Mouse (Mus musculus) neural tube, embryonic 12.5 days (tissue): Measurements from ENCODE around the gene Mapk1ip1l. TPM values are rescaled to one million over a fixed set of nuclear protein-coding genes. Genes with fewer than 3 reads are reported as not detected.

Experiments used
- ATAC-seq: fragments of 200-750 bp; cut with Nextera tagmentation; 2 replicates; pipeline ENCODE4 v1.8.0; 2017; ENCODE audit warnings: low read depth, mild to moderate bottlenecking, moderate TSS enrichment, moderate library complexity; ENCODE audit not compliant: low FRiP score
- H3K27ac ChIP-seq: fragments of 300-500 bp; sonication (generic); 2 replicates; pipeline ENCODE4 v1.5.1; 2016
- H3K27me3 ChIP-seq: fragments of 300-500 bp; sonication (generic); replicated peaks from 2 replicates; pipeline ENCODE4 v1.6.1; 2016; ENCODE audit warnings: mild to moderate bottlenecking
- H3K36me3 ChIP-seq: fragments of 300-500 bp; sonication (generic); 2 replicates; pipeline ENCODE4 v1.6.1; 2016; ENCODE audit warnings: mild to moderate bottlenecking
- H3K4me1 ChIP-seq: fragments of 300-500 bp; sonication (generic); 2 replicates; pipeline ENCODE4 v1.6.1; 2016
- H3K4me2 ChIP-seq: fragments of 300-500 bp; sonication (generic); replicated peaks from 2 replicates; pipeline ENCODE4 v1.6.1; 2016; ENCODE audit warnings: mild to moderate bottlenecking
- H3K4me3 ChIP-seq: fragments of 300-500 bp; sonication (generic); 2 replicates; pipeline ENCODE4 v1.5.1; 2016
- H3K9ac ChIP-seq: fragments of 300-500 bp; sonication (generic); 2 replicates; pipeline ENCODE4 v1.6.1; 2016; ENCODE audit warnings: mild to moderate bottlenecking
- H3K9me3 ChIP-seq: fragments of 300-500 bp; sonication (generic); 2 replicates; pipeline ENCODE4 v1.6.1; 2016; ENCODE audit warnings: mild to moderate bottlenecking
- WGBS: fragments of 180-500 bp; shearing (Covaris S2); methylation state at CpG from one replicate; pipeline ENCODE4 v1.1.7; 2016; 5-methylcytosine and 5-hydroxymethylcytosine counted together
- polyA plus RNA-seq: library from polyadenylated mRNA; unstranded; fragments of >200 nt; fragmentation: Nextera tagmentation; extraction: Ambion mirVana; gene quantifications from 2 replicates; pipeline ENCODE4 v1.2.1, GENCODE M21; 2016

Gene Mapk1ip1l
- polyA plus RNA-seq, 1 experiment from 2014 or later, result 74.9 TPM

DNA sequence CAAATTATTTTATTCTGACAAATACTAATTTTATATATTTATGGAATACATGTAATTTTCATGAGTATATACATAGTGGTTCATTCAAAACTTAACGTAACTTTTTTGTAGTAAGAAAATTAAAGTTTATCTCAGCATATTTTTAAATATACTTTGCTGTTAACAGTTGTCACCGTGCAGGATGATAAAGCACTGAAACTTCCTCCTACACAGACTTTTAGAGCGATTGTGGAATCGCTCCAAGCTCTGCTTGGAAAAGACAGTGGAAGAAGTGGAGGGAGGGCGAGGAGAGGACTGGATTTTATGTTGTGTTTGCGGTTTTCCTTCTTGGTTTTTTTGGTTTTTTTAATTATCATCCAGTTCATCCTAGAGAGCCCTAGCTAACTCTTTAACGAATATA, 14.5 kb upstream of the Mapk1ip1l start:
- no peak for ATAC-seq
- no peak overlapping the region for H3K4me3 ChIP-seq

DNA sequence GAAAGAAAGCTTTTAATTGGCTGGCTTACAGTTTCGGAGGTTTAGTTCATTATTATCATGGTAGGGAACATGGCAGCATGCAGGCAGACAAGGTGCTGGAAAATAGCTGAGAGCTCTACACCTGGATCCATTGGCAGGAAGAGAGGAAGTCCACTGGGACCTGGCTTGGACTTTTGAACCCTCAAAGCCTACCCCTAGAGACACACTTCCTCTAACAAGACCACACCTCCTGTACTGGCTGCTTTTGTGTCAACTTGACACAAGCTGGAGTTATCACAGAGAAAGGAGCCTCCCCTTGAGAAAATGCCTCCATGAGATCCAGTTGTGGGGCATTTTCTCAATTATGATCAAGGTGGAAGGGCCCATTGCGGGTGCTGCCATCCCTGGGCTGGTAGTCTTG, 12.8 kb upstream of the Mapk1ip1l start:
- WGBS, result 97% methylated on average over 2 of the region's 2 CpGs
- Histone ChIP-seq H3K36me3 (peaks cover 5% of the 10 kb centered on the region; the same call in 1 of the 2 replicates), H3K9me3 (no peaks in the 10 kb centered on the region), H3K4me2 (no peak overlapping the region), H3K9ac (no peak overlapping the region), H3K27ac (no peak overlapping the region), H3K4me1 (no peaks in the 10 kb centered on the region), H3K4me3 (no peak overlapping the region), H3K27me3 (no peaks in the 10 kb centered on the region)
- ATAC-seq, result no peak

More for the DNA sequence above, 14.5 kb upstream of the Mapk1ip1l start:
- Histone ChIP-seq H3K4me2 (no peak overlapping the region), H3K4me1 (no peaks in the 10 kb centered on the region), H3K36me3 (no peaks in the 10 kb centered on the region), H3K9ac (no peak overlapping the region), H3K27ac (no peak overlapping the region), H3K9me3 (no peaks in the 10 kb centered on the region), H3K27me3 (no peaks in the 10 kb centered on the region)
- 94% methylated on average over 7 of the region's 7 CpGs for WGBS

DNA sequence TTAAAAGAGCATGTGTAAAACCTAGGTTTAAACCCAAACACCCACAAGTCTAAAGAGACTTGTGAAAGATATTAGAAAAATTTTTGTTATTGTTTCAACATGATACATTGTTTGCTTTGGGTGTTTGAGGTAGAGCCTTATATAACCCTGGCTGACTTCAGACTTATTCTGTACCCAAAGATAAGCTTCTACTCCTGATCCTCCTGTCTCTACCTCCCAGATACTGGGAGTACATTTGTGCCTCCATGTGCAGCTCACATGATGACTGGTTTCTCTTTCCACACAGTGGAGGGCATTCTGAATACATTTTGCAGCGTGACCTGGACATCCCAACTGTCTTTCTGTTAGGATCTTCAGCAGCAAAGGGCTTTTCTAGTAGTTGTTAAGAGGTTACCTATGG, 11.9 kb upstream of the Mapk1ip1l start:
- Histone ChIP-seq H3K4me3 (no peak overlapping the region), H3K4me2 (no peak overlapping the region), H3K4me1 (no peaks in the 10 kb centered on the region), H3K36me3 (peaks cover 9% of the 10 kb centered on the region; the same call in 1 of the 2 replicates), H3K9me3 (no peaks in the 10 kb centered on the region), H3K9ac (no peak overlapping the region), H3K27me3 (no peaks in the 10 kb centered on the region), H3K27ac (no peak overlapping the region)
- 91% methylated on average over 1 of the region's 1 CpGs for WGBS
- ATAC-seq, result no peak

DNA sequence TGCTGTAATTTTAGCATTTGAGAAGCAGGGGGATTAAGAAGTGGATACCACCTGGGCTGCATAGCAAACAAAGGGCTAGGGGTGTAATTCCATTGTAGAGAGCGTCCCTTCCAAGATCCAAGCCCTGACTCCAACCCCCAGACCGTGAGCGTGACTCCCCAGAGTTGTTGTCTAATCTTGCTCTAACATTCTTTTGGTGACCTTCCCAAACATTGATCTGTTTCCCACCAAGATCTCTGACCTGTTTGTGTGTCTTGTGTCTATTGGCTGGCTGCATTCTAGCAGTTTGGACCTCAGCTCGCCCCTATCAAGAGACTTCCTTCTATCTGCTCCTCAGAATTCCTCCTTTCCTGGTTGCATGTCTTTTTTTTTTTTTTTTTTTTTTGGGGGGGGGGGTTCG, 11.0 kb upstream of the Mapk1ip1l start:
- peaks cover 9% of the 10 kb centered on the region; the same call in 1 of the 2 replicates for H3K36me3 ChIP-seq
- no peaks in the 10 kb centered on the region for H3K27me3 ChIP-seq
- H3K4me3 ChIP-seq, result no peak overlapping the region
- H3K9me3 ChIP-seq, result no peaks in the 10 kb centered on the region
- no peaks in the 10 kb centered on the region for H3K4me1 ChIP-seq
- no peak overlapping the region for H3K9ac ChIP-seq
- 96% methylated on average over 5 of the region's 5 CpGs for WGBS
- H3K4me2 ChIP-seq, result no peak overlapping the region
- H3K27ac ChIP-seq, result no peak overlapping the region
- no peak for ATAC-seq

DNA sequence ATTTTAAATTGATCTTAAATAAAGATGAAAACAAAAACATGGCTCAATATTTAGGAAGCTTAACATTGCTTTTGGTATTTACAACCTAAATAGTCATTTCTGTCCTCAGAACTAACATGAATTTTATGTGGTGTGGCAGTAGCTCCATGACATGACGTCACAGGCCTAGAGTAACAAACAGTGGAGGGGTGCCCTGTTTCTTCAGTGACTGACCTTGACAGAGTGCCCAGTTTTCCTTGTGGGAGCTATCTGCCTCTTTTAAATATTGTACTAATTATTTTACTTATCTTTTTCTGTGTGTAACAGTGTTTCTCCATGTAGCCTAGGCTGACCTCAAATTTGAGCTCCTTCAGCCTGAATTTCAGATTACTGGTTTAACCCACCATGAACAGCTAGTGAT, 6.3 kb upstream of the Mapk1ip1l start:
- no peaks in the 10 kb centered on the region for H3K9me3 ChIP-seq
- ATAC-seq, result no peak
- H3K4me1 ChIP-seq, result no peaks in the 10 kb centered on the region
- WGBS, result 88% methylated on average over 1 of the region's 1 CpGs
- H3K9ac ChIP-seq, result no peak overlapping the region
- H3K36me3 ChIP-seq, result peaks cover 9% of the 10 kb centered on the region; the same call in 1 of the 2 replicates
- H3K4me3 ChIP-seq, result no peak overlapping the region
- H3K27me3 ChIP-seq, result no peaks in the 10 kb centered on the region
- no peak overlapping the region for H3K27ac ChIP-seq
- no peak overlapping the region for H3K4me2 ChIP-seq

DNA sequence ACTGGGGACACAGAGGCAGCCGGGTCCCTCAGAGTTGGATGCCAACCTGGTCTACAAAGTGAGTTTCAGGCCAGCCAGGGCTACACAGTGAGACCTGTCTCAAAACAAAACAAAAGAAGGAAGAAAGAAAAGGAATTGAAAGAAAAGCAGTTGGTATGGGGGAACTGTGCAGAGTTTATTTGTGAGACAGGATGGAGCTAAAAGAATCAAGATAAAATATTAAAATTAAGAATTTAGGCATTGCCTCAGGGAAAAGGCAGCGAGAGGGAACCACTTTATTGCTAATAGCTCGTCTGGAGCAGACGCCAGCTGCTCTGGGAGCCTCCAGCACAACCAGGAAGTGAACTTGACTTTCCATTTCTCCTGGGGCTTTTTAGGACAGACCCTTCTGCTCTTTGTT, 3.9 kb upstream of the Mapk1ip1l start:
- Histone ChIP-seq H3K9ac (no peak overlapping the region), H3K36me3 (peaks cover 9% of the 10 kb centered on the region; the same call in 1 of the 2 replicates), H3K4me2 (no peak overlapping the region), H3K9me3 (no peaks in the 10 kb centered on the region), H3K27me3 (no peaks in the 10 kb centered on the region), H3K27ac (no peak overlapping the region), H3K4me3 (no peak overlapping the region), H3K4me1 (no peaks in the 10 kb centered on the region)
- WGBS, result 45% methylated on average over 4 of the region's 4 CpGs
- ATAC-seq, result no peak

DNA sequence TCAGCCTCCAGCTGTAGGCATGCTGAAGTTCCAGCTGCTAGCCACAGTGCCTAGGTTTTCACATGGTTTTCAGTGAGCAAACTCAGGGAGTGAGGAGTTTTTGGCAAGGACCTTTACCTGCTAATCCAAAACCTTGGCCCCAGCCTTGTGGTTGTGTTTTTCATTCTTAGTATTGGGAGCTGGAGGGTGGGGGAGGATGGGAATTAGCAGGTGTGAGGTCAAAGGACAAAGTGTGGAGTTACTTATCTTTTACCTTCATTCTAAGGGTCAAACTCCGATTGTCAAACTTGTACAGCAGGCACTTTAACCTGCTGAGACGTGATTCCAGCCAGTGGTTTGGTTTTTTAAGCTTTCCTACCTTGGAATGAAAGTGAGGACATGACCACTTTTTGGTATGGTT, 1.8 kb upstream of the Mapk1ip1l start:
- 85% methylated on average over 2 of the region's 2 CpGs for WGBS
- Histone ChIP-seq H3K9ac (no peak overlapping the region), H3K9me3 (no peaks in the 10 kb centered on the region)

DNA sequence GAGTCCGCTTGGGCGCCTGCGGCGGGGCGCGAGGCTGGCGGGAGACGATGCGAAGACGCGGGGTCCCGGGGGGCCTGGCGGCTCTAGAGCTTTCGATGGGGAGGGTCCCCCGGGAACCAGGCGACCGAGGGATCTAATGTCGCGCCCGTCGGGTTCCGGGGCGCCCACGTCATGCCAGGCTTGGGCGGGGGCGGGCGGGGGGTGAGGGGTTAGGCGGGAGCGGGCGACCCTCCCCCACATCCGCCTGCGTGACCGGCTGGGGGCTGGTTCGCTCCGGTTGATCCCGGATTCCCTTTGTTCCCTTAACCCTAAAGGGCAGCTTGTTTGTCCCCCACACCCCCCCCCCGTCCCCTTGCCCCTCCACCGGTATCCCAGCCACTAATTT, 334 bp downstream of the Mapk1ip1l start:
- Histone ChIP-seq H3K27ac (peak overlapping the region; percentile 99), H3K9me3 (no peaks in the 10 kb centered on the region), H3K4me1 (peaks cover 17% of the 10 kb centered on the region), H3K4me3 (peak overlapping the region; percentile 96), H3K4me2 (peak overlapping the region; percentile 82), H3K9ac (peak overlapping the region; percentile 95), H3K27me3 (no peaks in the 10 kb centered on the region), H3K36me3 (0 out of 2 replicates have a peak, but pooled peaks cover 4% of the 10 kb centered on the region)
- WGBS, result under 1% methylated on average over 38 of the region's 38 CpGs
- peak; percentile 88 for ATAC-seq

More for the DNA sequence above, 1.8 kb upstream of the Mapk1ip1l start:
- H3K27ac ChIP-seq, result no peak overlapping the region
- peaks cover 13% of the 10 kb centered on the region for H3K4me1 ChIP-seq
- no peaks in the 10 kb centered on the region for H3K36me3 ChIP-seq
- ATAC-seq, result no peak
- no peak overlapping the region for H3K4me2 ChIP-seq
- no peaks in the 10 kb centered on the region for H3K27me3 ChIP-seq
- no peak overlapping the region for H3K4me3 ChIP-seq

DNA sequence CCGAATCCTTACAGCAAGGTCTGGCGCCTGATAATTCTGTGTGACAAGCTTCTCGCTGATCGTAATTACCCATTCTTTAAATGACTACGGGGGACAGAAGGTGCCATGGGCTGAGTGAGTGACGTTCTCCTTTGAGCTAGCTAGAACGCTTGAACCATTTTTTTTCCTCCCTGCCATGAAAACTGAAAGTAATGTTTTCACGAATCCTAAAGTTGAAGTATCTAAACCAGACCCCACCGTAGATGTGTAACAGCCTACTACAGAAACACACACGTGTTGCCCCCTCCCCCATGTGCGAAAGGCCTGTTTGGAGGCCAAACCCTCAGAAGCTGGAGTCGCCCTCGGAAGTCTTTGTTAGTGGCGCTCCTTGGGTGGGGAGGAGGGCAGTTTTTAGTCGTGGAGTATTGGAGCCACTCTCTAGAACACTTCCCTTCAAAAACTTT, 774 bp downstream of the Mapk1ip1l start:
- Histone ChIP-seq H3K27ac (peak overlapping the region; percentile 99), H3K4me3 (peak overlapping the region; percentile 96), H3K27me3 (no peaks in the 10 kb centered on the region), H3K4me1 (peaks cover 17% of the 10 kb centered on the region), H3K9me3 (no peaks in the 10 kb centered on the region), H3K9ac (peak overlapping the region; percentile 95), H3K36me3 (0 out of 2 replicates have a peak, but pooled peaks cover 4% of the 10 kb centered on the region), H3K4me2 (peak overlapping the region; percentile 82)
- WGBS, result under 1% methylated on average over 15 of the region's 15 CpGs
- peak; percentile 55 for ATAC-seq

DNA sequence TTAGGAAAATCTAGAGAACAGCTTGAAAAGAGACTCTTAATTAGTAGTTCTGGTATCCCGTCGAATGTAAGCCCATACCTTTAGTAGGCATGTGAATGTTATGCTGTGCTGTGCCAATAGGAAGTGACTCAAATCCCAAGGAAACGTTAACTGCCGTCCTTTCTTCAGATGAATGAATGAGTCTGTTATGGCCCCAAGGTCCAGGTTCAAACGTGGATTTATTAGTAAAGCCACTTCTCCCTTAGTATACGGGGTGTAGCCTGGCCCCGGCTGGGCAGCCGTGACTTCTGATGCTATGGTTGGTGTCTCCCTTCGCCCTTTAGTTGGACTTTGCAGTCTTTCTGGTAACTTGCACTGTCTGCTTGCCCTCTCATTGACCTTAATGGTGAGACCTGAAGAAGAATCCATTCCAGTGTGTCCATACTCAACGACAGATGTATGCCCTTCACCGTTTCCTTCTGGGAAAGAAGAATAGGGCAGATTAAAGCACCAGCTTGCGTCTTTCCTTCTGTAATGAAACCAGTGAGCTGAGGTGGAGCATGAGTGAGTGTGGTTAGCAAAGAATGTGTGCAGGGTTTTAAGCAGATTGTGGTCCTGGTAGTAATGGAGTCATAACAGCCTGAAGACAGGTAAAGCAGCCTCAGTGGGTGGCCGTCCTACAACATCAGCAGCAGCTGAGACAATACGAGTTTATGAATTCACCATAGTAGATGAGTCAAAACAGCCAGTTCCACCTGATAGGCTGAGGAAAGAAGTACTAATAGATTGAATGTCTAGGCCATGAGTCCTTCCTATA, 5.0 kb downstream of the Mapk1ip1l start:
- peaks cover 8% of the 10 kb centered on the region; the same call in 1 of the 2 replicates for H3K36me3 ChIP-seq
- no peak for ATAC-seq
- H3K27me3 ChIP-seq, result no peaks in the 10 kb centered on the region
- H3K4me1 ChIP-seq, result peaks cover 17% of the 10 kb centered on the region
- H3K27ac ChIP-seq, result no peak overlapping the region
- 85% methylated on average over 14 of the region's 14 CpGs for WGBS
- H3K4me2 ChIP-seq, result no peak overlapping the region
- no peak overlapping the region for H3K4me3 ChIP-seq
- H3K9me3 ChIP-seq, result no peaks in the 10 kb centered on the region
- no peak overlapping the region for H3K9ac ChIP-seq

DNA sequence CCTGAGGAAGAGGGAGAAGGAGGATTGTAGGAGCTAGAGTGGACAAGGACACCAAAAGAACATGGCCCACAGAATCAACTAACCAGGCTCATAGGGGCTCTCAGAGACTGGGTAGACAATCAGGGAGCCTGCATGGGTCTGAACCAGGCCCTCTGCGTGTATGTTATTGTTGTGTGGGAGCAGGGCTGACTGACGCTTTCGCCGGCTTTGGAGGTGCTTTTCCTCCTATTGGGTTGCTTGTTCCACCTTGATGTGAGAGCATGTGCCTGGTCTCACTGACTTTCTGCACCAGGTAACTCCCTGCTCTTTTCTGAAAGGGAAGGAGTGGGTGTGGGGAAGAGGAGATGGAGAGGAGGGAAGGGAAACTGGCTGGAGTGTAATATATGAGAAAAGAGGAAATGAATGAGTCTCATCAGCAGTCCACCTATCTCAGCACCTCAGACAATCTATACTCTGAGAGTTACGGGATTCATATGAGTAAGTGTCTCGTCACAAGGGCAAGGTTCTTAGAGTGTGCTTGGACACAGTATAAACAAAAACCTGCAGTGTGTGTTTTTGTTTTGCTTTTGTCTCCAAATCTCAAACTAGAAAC, 6.8 kb downstream of the Mapk1ip1l start:
- Histone ChIP-seq H3K9me3 (no peaks in the 10 kb centered on the region), H3K36me3 (peaks cover 22% of the 10 kb centered on the region), H3K27ac (no peak overlapping the region), H3K4me2 (no peak overlapping the region), H3K4me3 (no peak overlapping the region), H3K4me1 (peaks cover 12% of the 10 kb centered on the region), H3K9ac (no peak overlapping the region), H3K27me3 (no peaks in the 10 kb centered on the region)
- no peak for ATAC-seq
- WGBS, result 93% methylated on average over 6 of the region's 6 CpGs

DNA sequence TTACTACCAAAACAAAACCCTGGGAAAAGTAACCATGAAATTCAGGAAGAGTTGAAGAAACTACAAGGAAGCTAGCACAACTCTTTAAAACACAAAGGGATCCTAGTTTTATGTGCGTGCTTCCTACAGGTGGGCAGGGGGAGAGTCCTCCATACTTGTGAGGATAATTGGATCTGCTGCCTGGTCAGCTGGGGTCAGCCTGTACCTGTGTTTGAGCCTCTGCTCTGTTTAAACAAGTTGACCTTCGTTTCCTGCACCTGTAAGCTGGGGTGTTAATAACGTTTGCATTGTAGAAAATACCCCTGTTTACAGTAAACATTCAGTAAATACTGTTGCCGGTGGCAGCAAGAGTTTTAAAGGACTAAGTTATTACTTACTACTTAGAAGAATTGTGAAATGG, 7.9 kb downstream of the Mapk1ip1l start:
- Histone ChIP-seq H3K27me3 (no peaks in the 10 kb centered on the region), H3K4me1 (peaks cover 4% of the 10 kb centered on the region), H3K9ac (no peak overlapping the region), H3K4me2 (no peak overlapping the region), H3K9me3 (no peaks in the 10 kb centered on the region), H3K27ac (no peak overlapping the region), H3K36me3 (peaks cover 32% of the 10 kb centered on the region), H3K4me3 (no peak overlapping the region)
- ATAC-seq, result no peak
- WGBS, result 86% methylated on average over 4 of the region's 4 CpGs
